Mouse (Mus musculus): ENCODE results near the gene Fzd2. TPM values are rescaled to one million over a fixed set of nuclear protein-coding genes. Genes with fewer than 3 reads are reported as not detected.
A peak's percentile ranks its signal among the peaks of the same experiment; 100 is the strongest.

Fzd2 gene
- polyA plus RNA-seq, 1 experiment from 2014 or later, result 27.3 TPM

DNA sequence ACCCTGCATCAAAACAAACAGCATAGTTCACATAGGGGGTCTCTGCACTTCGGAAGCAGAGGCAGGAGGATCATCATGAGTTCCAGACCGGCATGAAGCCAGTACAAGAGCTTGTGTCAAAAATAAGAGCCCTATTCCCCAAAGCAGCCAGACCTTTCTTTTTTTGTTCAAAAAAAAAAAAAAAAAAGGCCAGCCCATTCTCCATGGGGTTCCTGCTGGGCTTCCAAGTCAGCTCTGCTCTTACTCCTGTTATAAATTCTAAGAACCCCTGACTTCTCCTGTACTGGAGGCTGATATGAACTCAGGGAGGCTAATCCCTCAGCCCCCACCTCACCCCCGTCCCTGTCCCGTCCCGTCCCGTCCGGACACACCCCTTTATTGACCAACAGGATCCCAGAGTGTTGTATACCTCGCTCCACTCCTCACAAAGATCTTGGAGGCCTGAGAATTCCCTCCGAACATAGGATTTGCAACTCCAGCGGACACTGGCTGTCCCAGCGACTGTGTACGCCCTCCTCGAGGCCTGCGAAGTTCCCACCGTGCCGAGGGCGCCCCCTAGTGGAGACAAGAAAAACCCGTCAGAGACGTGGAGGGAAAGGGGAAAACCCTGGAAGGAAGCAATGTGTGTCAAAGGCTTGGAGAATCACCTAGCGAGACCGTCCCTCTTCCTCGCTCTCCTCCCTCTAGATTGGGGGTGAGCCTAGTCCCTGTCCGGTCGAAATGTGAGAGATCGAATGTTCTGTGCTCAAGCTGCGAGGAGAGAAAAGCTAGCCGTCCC, 25.7 kb upstream of the Fzd2 start:
- DNase-seq (ENCODE audit: low spot score, missing footprints) (peak; percentile 97), ATAC-seq (ENCODE audit: low FRiP score) (peak; percentile 36)
- Histone ChIP-seq H3K27me3 (ENCODE audit: control insufficient read depth, insufficient read depth, low read length) (peaks cover 8% of the 10 kb centered on the region; the same call in 1 of the 2 replicates), H3K9ac (ENCODE audit: low read length) (peak overlapping the region; percentile 55), H3K27ac (ENCODE audit: low read depth, low read length) (peak overlapping the region; percentile 96), H3K4me2 (peak overlapping the region; percentile 45), H3K9me3 (ENCODE audit: control insufficient read depth, low read length) (no peaks in the 10 kb centered on the region), H3K4me3 (ENCODE audit: low read depth, low read length) (peak overlapping the region; percentile 23; the same call in 1 of the 2 replicates), H3K36me3 (ENCODE audit: control insufficient read depth, insufficient read depth, low read length) (no peaks in the 10 kb centered on the region), H3K4me1 (ENCODE audit: control insufficient read depth, insufficient read depth, low read length) (peaks cover 37% of the 10 kb centered on the region)
- 5% methylated on average over 27 of the region's 27 CpGs for WGBS

DNA sequence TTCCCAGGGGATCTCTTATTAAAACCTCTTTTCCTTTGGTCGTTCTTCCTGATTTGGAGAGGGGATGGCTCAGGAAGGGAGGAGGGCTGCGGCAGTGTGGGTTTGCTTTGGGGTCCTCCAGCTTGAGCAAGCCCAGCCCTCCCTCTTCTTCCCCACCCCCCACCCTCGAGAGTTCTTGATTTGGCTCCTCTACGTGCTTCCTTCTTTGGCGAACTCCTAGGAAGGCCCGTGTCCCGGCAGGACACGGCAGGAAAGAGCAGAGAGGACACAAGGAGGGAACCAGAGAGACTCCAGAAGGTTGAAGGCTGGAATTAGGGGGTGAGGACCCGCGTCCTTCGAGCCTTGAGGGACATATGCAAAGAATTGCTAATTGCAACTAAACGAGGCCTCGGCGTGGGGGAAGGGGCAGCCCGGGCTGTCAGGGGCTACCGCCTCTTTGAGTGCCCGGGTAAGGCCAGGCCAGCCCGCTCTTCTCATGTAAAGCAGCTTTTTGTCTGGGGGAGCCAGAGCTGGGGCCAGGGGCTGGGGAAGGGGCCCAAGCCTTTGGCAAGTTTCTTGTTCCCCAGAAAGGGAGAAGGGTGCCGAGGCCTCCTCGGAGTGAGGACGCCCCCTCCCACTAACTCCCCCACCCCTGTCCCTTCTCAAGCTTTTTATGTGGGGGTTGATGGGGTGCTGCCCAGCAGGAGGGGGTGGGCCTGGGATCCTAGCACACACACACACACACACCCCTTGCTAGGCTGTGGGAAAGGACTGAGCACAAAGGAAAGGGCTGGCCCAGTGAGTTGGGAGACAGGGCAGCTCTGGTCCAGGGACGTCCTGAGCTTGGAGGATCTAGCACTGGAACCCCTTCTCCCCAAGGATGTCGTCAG, 24.8 kb upstream of the Fzd2 start, which contains the start of gene Gm11627:
Gm11627 (minus strand) TSS at position 297 of the 869 bp plus-strand sequence.
- Histone ChIP-seq H3K9ac (ENCODE audit: low read length) (peak within 1 kb of the TSS; percentile 55), H3K4me3 (ENCODE audit: low read depth, low read length) (peak within 1 kb of the TSS; percentile 23), H3K9me3 (ENCODE audit: control insufficient read depth, low read length) (no peaks in the 10 kb centered on the region), H3K4me1 (ENCODE audit: control insufficient read depth, insufficient read depth, low read length) (peaks cover 37% of the 10 kb centered on the region), H3K27ac (ENCODE audit: low read depth, low read length) (peak within 1 kb of the TSS; percentile 96), H3K4me2 (peak within 1 kb of the TSS; percentile 45), H3K36me3 (ENCODE audit: control insufficient read depth, insufficient read depth, low read length) (no peaks in the 10 kb centered on the region), H3K27me3 (ENCODE audit: control insufficient read depth, insufficient read depth, low read length) (peaks cover 8% of the 10 kb centered on the region; the same call in 1 of the 2 replicates)
- DNase-seq (ENCODE audit: low spot score, missing footprints) (peak; percentile 97), ATAC-seq (ENCODE audit: low FRiP score) (peak; percentile 92)
- WGBS, result 4% methylated on average over 23 of the region's 23 CpGs

DNA sequence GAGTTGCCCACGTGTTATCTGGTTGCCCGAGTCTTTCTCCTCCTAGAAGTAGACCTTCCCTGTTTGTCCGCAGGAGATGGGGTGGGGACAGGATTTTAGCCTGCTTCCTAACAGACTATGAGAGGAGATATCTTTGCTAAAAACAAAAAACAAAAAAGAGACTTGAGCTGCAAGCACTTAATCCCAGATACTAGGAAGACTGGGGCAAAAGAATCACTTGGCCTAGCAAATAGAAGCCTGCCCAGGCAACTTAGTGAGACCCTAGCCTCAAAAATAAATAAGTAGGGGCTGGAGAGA, 24.2 kb upstream of the Fzd2 start:
- no peaks in the 10 kb centered on the region for H3K36me3 ChIP-seq (ENCODE audit: control insufficient read depth, insufficient read depth, low read length)
- 15% methylated on average over 3 of the region's 3 CpGs for WGBS
- H3K4me2 ChIP-seq, result no peak overlapping the region; the same call in 1 of the 2 replicates
- peak overlapping the region; percentile 96 for H3K27ac ChIP-seq (ENCODE audit: low read depth, low read length)
- no peaks in the 10 kb centered on the region for H3K9me3 ChIP-seq (ENCODE audit: control insufficient read depth, low read length)
- H3K9ac ChIP-seq (ENCODE audit: low read length), result peak overlapping the region; percentile 0; the same call in 1 of the 2 replicates
- ATAC-seq (ENCODE audit: low FRiP score), result no peak
- H3K4me1 ChIP-seq (ENCODE audit: control insufficient read depth, insufficient read depth, low read length), result peaks cover 37% of the 10 kb centered on the region
- peak; percentile 92 for DNase-seq (ENCODE audit: low spot score, missing footprints)
- H3K4me3 ChIP-seq (ENCODE audit: low read depth, low read length), result no peak overlapping the region
- peaks cover 8% of the 10 kb centered on the region; the same call in 1 of the 2 replicates for H3K27me3 ChIP-seq (ENCODE audit: control insufficient read depth, insufficient read depth, low read length)

DNA sequence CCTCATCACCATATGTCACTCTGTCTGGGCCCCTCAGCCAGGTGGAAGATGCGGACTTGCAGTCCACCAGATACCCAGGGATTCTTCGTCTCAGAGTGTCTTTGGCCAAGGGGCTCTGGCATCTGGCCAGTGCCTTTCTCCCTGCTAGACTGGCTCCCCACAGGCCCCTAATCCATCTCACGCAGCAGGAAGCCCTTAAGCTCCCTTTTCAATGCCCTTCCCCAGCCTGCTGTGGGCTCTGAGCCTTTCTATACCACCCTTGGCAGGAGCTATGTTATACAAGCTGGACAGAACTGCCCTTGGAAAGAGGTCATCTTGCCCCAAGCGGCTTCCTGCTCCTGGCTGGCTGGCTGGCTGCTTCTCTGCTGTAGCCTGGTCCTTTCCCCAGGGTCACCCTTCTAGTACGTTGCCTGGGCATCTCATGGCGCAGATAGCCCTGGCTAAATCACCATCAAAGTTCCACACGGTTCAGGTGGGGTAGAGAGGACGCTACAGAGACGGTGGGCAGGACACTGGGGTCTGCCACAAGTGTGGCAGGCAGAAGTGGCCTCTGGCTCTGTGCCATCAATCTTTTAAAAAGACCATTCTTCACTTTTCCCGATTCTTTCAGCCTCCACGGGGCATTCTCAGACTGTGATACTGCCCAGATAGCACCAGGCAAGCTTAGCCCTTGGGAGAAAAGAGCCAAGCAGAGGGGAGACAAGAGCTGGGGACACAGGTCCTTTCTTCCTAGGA, 22.7 kb upstream of the Fzd2 start:
- peak overlapping the region; percentile 59 for H3K27ac ChIP-seq (ENCODE audit: low read depth, low read length)
- no peak for ATAC-seq (ENCODE audit: low FRiP score)

GRCm38 (mm10) chr11:102582016-102582610, 22.1 kb upstream of the Fzd2 start:
- DNase-seq (ENCODE audit: low spot score, missing footprints) (peak; percentile 89), ATAC-seq (ENCODE audit: low FRiP score) (no peak)
- Histone ChIP-seq H3K9ac (ENCODE audit: low read length) (no peak overlapping the region; the same call in 1 of the 2 replicates), H3K36me3 (ENCODE audit: control insufficient read depth, insufficient read depth, low read length) (no peaks in the 10 kb centered on the region), H3K27me3 (ENCODE audit: control insufficient read depth, insufficient read depth, low read length) (peaks cover 8% of the 10 kb centered on the region; the same call in 1 of the 2 replicates), H3K4me1 (ENCODE audit: control insufficient read depth, insufficient read depth, low read length) (peaks cover 37% of the 10 kb centered on the region), H3K27ac (ENCODE audit: low read depth, low read length) (no peak overlapping the region; the same call in 1 of the 2 replicates), H3K9me3 (ENCODE audit: control insufficient read depth, low read length) (peaks cover 2% of the 10 kb centered on the region; the same call in 1 of the 2 replicates), H3K4me2 (no peak overlapping the region), H3K4me3 (ENCODE audit: low read depth, low read length) (no peak overlapping the region)
- WGBS, result 17% methylated on average over 13 of the region's 13 CpGs

More for the DNA sequence above, 22.7 kb upstream of the Fzd2 start:
- WGBS, result 7% methylated on average over 11 of the region's 11 CpGs
- Histone ChIP-seq H3K4me1 (ENCODE audit: control insufficient read depth, insufficient read depth, low read length) (peaks cover 37% of the 10 kb centered on the region), H3K36me3 (ENCODE audit: control insufficient read depth, insufficient read depth, low read length) (no peaks in the 10 kb centered on the region), H3K9me3 (ENCODE audit: control insufficient read depth, low read length) (peaks cover under 1% of the 10 kb centered on the region; the same call in 1 of the 2 replicates), H3K4me2 (no peak overlapping the region), H3K27me3 (ENCODE audit: control insufficient read depth, insufficient read depth, low read length) (peaks cover 8% of the 10 kb centered on the region; the same call in 1 of the 2 replicates), H3K4me3 (ENCODE audit: low read depth, low read length) (no peak overlapping the region), H3K9ac (ENCODE audit: low read length) (peak overlapping the region; percentile 6; the same call in 1 of the 2 replicates)
- peak; percentile 90 for DNase-seq (ENCODE audit: low spot score, missing footprints)

GRCm38 (mm10) chr11:102582736-102583135, 21.5 kb upstream of the Fzd2 start:
- H3K4me1 ChIP-seq (ENCODE audit: control insufficient read depth, insufficient read depth, low read length), result peaks cover 35% of the 10 kb centered on the region
- H3K4me3 ChIP-seq (ENCODE audit: low read depth, low read length), result no peak overlapping the region
- ATAC-seq (ENCODE audit: low FRiP score) (no peak), DNase-seq (ENCODE audit: low spot score, missing footprints) (peak; percentile 49)
- H3K4me2 ChIP-seq, result no peak overlapping the region
- no peak overlapping the region for H3K27ac ChIP-seq (ENCODE audit: low read depth, low read length)
- no peaks in the 10 kb centered on the region for H3K36me3 ChIP-seq (ENCODE audit: control insufficient read depth, insufficient read depth, low read length)
- H3K27me3 ChIP-seq (ENCODE audit: control insufficient read depth, insufficient read depth, low read length), result peaks cover 8% of the 10 kb centered on the region; the same call in 1 of the 2 replicates
- H3K9ac ChIP-seq (ENCODE audit: low read length), result no peak overlapping the region
- 11% methylated on average over 5 of the region's 5 CpGs for WGBS
- peaks cover 2% of the 10 kb centered on the region; the same call in 1 of the 2 replicates for H3K9me3 ChIP-seq (ENCODE audit: control insufficient read depth, low read length)

DNA sequence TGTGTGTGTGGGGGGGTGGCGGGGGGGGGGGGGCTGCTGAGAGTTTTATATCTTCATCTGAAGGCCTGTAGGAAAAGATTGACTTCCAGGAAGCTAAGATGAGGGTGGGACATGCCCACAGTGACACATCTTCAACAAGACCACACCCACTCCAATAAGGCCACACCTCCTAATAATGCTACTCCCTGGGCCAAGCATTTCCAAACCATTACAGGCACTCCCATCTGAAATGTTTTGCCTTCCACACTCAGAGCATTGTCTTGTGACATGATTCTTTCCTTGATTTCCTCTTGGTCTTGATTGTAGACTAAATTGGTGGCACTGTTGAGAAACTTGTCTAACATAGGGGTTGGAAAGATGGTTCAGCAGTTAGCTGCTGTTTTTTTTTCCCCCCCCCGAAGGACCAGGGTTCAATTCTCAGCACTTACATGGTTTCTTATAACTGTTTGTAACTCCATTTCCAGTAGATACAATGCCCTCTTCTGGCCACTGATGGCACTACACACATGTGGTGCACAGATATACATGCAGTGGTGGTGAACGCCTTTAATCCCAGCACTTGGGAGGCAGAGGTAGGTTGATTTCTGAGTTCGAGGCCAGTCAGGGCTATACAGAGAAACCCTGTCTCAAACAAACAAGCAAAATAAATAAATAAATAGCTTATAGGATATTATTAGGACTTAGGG, 17.6 kb upstream of the Fzd2 start:
- peaks cover 12% of the 10 kb centered on the region for H3K4me1 ChIP-seq (ENCODE audit: control insufficient read depth, insufficient read depth, low read length)
- no peak overlapping the region for H3K4me2 ChIP-seq
- 88% methylated on average over 4 of the region's 4 CpGs for WGBS
- peaks cover 2% of the 10 kb centered on the region; the same call in 1 of the 2 replicates for H3K9me3 ChIP-seq (ENCODE audit: control insufficient read depth, low read length)
- H3K9ac ChIP-seq (ENCODE audit: low read length), result no peak overlapping the region
- no peak overlapping the region for H3K4me3 ChIP-seq (ENCODE audit: low read depth, low read length)
- H3K36me3 ChIP-seq (ENCODE audit: control insufficient read depth, insufficient read depth, low read length), result no peaks in the 10 kb centered on the region
- ATAC-seq (ENCODE audit: low FRiP score) (no peak), DNase-seq (ENCODE audit: low spot score, missing footprints) (peak; percentile 75)
- no peak overlapping the region for H3K27ac ChIP-seq (ENCODE audit: low read depth, low read length)
- H3K27me3 ChIP-seq (ENCODE audit: control insufficient read depth, insufficient read depth, low read length), result peaks cover 8% of the 10 kb centered on the region; the same call in 1 of the 2 replicates

Measured in midbrain, embryonic 11.5 days (tissue).